Mouse (Mus musculus) hindbrain, embryonic 12.5 days (tissue): ENCODE measurements at regions not wholly inside any gene's neighbourhood (a gene's known extent, or its start where the extent isn't known, plus 50 kb on each side); places are given as distances from the start of the nearest gene placed in this dataset.

Experiments
- ATAC-seq: fragments of 200-750 bp; cut with Nextera tagmentation; 2 replicates; pipeline ENCODE4 v1.8.0; 2017; ENCODE audit warnings: moderate TSS enrichment; ENCODE audit not compliant: low FRiP score
- H3K27ac ChIP-seq: fragments of 300-500 bp; sonication (generic); 2 replicates; pipeline ENCODE4 v1.5.1; 2016; ENCODE audit warnings: mild to moderate bottlenecking
- H3K27me3 ChIP-seq: fragments of 300-500 bp; sonication (generic); 2 replicates; pipeline ENCODE4 v1.6.1; 2016; ENCODE audit warnings: mild to moderate bottlenecking
- H3K36me3 ChIP-seq: fragments of 300-500 bp; sonication (generic); 2 replicates; pipeline ENCODE4 v1.6.1; 2016; ENCODE audit warnings: mild to moderate bottlenecking
- H3K4me1 ChIP-seq: fragments of 300-500 bp; sonication (generic); 2 replicates; pipeline ENCODE4 v1.6.1; 2016
- H3K4me2 ChIP-seq: fragments of 300-500 bp; sonication (generic); replicated peaks from 2 replicates; pipeline ENCODE4 v1.6.1; 2016; ENCODE audit warnings: mild to moderate bottlenecking
- H3K4me3 ChIP-seq: fragments of 300-500 bp; sonication (generic); 2 replicates; pipeline ENCODE4 v1.5.1; 2016; ENCODE audit warnings: mild to moderate bottlenecking
- H3K9ac ChIP-seq: fragments of 300-500 bp; sonication (generic); 2 replicates; pipeline ENCODE4 v1.6.1; 2016; ENCODE audit warnings: mild to moderate bottlenecking, moderate library complexity
- H3K9me3 ChIP-seq: fragments of 300-500 bp; sonication (generic); replicated peaks from 2 replicates; pipeline ENCODE4 v1.6.1; 2016; ENCODE audit warnings: mild to moderate bottlenecking
- WGBS: fragments of 180-500 bp; shearing (Covaris S2); methylation state at CpG from one replicate; pipeline ENCODE4 v1.1.7; 2016; 5-methylcytosine and 5-hydroxymethylcytosine counted together

- no peaks in the 10 kb centered on the region for H3K4me1 ChIP-seq
- no peaks in the 10 kb centered on the region for H3K9me3 ChIP-seq
- H3K9ac ChIP-seq: no peak overlapping the region
- H3K36me3 ChIP-seq: no peaks in the 10 kb centered on the region
- no peak overlapping the region for H3K27ac ChIP-seq
- 74% methylated on average over 2 of the region's 2 CpGs for WGBS
- H3K4me2 ChIP-seq: no peak overlapping the region
- ATAC-seq: no peak
- H3K27me3 ChIP-seq: no peaks in the 10 kb centered on the region
- no peak overlapping the region for H3K4me3 ChIP-seq
These were observed 239.7 kb upstream of the Car10 start for GRCm38 (mm10) chr11:92858170-92858569.

DNA sequence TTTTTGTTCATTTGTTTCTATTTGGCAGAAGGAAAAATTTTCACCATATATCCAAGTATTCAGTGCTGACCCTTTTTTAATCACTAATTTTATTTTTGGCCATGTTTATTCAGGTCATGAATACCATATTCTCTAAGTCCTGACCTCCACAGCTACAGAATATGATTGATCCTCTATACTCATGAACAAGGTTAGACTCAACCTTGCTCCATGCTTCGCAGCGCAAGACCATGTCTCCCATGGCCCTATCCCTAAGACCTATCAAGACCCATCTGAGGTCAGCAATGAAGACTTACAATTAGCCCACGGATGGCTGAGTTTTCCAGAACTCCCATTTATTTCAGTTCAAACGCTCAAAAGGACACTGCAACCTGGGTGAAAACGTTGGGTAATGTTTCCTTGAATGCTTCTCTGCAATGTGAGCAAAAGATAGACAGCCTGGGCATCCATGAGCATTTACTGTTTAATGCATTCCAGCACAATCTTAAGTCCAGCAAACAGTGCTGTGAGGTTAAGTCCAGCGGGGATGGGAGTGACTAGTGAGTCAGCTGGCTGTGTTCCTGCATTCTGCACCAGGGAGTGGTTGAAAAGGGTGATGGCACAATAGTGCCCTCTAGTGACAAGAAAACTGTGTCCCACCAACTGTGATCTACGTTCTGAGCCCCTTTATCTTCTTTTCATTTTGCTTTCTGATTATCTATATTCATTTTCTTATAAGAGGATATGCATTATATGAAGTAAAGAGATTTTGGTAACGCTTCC, 208.0 kb upstream of the Car10 start:
- Histone ChIP-seq H3K27ac (no peak overlapping the region), H3K9me3 (no peaks in the 10 kb centered on the region), H3K9ac (no peak overlapping the region), H3K4me1 (peaks cover 3% of the 10 kb centered on the region; the same call in 1 of the 2 replicates), H3K4me2 (no peak overlapping the region), H3K4me3 (no peak overlapping the region), H3K27me3 (no peaks in the 10 kb centered on the region), H3K36me3 (no peaks in the 10 kb centered on the region)
- WGBS: 50% methylated on average over 8 of the region's 8 CpGs
- no peak; the same call in 1 of the 2 replicates for ATAC-seq

DNA sequence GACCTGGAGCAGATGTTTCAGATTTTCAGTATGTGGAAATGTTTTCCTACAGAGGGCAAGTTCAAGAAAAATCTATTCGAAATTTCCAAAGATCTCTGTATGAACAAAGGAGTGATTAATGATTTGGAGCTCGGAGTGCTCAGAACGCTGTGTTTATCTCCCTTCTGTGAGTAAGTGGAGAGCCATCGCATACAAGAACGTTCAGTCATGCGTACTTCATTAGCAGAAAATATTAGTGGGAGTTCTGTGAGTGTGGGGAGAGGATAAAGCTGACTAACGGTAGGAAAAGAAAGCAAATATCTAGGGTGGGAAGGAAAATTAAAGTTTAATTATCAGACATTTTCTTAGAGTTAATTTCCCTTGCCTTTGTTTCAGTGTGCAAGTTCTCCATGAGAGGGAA, 198.5 kb upstream of the Car10 start:
- Histone ChIP-seq H3K4me2 (0 out of 2 replicates have a peak overlapping the region, but pooled peaks have one; percentile 11), H3K9me3 (no peaks in the 10 kb centered on the region), H3K36me3 (no peaks in the 10 kb centered on the region), H3K9ac (no peak overlapping the region), H3K4me3 (no peak overlapping the region), H3K27me3 (no peaks in the 10 kb centered on the region), H3K4me1 (0 out of 2 replicates have a peak, but pooled peaks cover 2% of the 10 kb centered on the region), H3K27ac (no peak overlapping the region)
- 33% methylated on average over 7 of the region's 7 CpGs for WGBS
- ATAC-seq: no peak
